Mouse (Mus musculus) intestine, embryonic 16.5 days (tissue): ENCODE measurements around the gene Acad12. TPM values are rescaled to one million over a fixed set of nuclear protein-coding genes. Genes with fewer than 3 reads are reported as not detected.
"Not testable (repeated sequence)": the region's sequence is repeated elsewhere in the genome, so short reads cannot be mapped to it uniquely, and the experiment has no call there.

ENCODE experiments used
- ATAC-seq: fragments of 200-750 bp; cut with Nextera tagmentation; 2 replicates; pipeline ENCODE4 v1.8.0; 2017; ENCODE audit warnings: moderate TSS enrichment, moderate library complexity
- H3K27ac ChIP-seq: fragments of 300-500 bp; sonication (generic); 2 replicates; pipeline ENCODE4 v1.5.1; 2014; ENCODE audit warnings: mild to moderate bottlenecking, low read length
- H3K27me3 ChIP-seq: fragments of 300-500 bp; sonication (generic); replicated peaks from 2 replicates; pipeline ENCODE4 v1.6.1; 2014; ENCODE audit warnings: low read length, control low read depth, mixed read lengths; ENCODE audit not compliant: control insufficient read depth, insufficient read depth
- H3K36me3 ChIP-seq: fragments of 300-500 bp; sonication (generic); 2 replicates; pipeline ENCODE4 v1.6.1; 2014; ENCODE audit warnings: low read length, control low read depth; ENCODE audit not compliant: control insufficient read depth, insufficient read depth
- H3K4me1 ChIP-seq: fragments of 300-500 bp; sonication (generic); 2 replicates; pipeline ENCODE4 v1.6.1; 2014; ENCODE audit warnings: low read length, control low read depth, mixed read lengths; ENCODE audit not compliant: control insufficient read depth, insufficient read depth
- H3K4me2 ChIP-seq: fragments of 300-500 bp; sonication (generic); 2 replicates; pipeline ENCODE4 v1.6.1; 2014; ENCODE audit warnings: low read depth, low read length, control low read depth
- H3K4me3 ChIP-seq: fragments of 300-500 bp; sonication (generic); 2 replicates; pipeline ENCODE4 v1.5.1; 2014; ENCODE audit warnings: mild to moderate bottlenecking, low read length
- H3K9ac ChIP-seq: fragments of 300-500 bp; sonication (generic); 2 replicates; pipeline ENCODE4 v1.6.1; 2014; ENCODE audit warnings: low read depth, low read length
- H3K9me3 ChIP-seq: fragments of 300-500 bp; sonication (generic); 2 replicates; pipeline ENCODE4 v1.6.1; 2016; ENCODE audit warnings: low read length, control low read depth; ENCODE audit not compliant: control insufficient read depth
- WGBS: fragments of 180-500 bp; shearing (Covaris S2); extraction: QIAGEN DNeasy Blood & Tissue Kit; methylation state at CpG from one replicate; pipeline ENCODE4 v1.1.7; 2014; 5-methylcytosine and 5-hydroxymethylcytosine counted together
- polyA plus RNA-seq: library from polyadenylated mRNA; unstranded; fragments of >200 nt; fragmentation: Nextera tagmentation; extraction: Ambion mirVana; gene quantifications from 2 replicates; pipeline ENCODE4 v1.2.1, GENCODE M21; 2015

The Acad12 gene
- polyA plus RNA-seq, 1 experiment from 2014 or later, result 4.5 TPM

- H3K4me3 ChIP-seq, H3K27me3 ChIP-seq, H3K4me2 ChIP-seq, H3K27ac ChIP-seq, H3K36me3 ChIP-seq, H3K9me3 ChIP-seq, H3K9ac ChIP-seq, ATAC-seq, H3K4me1 ChIP-seq: not testable (repeated sequence)
- WGBS, result 88% methylated on average over 6 of the region's 6 CpGs
These were observed 38.9 kb upstream of the Acad12 start for GRCm38 (mm10) chr5:121657656-121658055.

GRCm38 (mm10) chr5:121656866-121657265, 38.1 kb upstream of the Acad12 start:
- not testable (repeated sequence) for H3K4me1 ChIP-seq, H3K9me3 ChIP-seq, H3K4me3 ChIP-seq, H3K36me3 ChIP-seq, ATAC-seq, H3K4me2 ChIP-seq, H3K27ac ChIP-seq, H3K9ac ChIP-seq, H3K27me3 ChIP-seq
- 72% methylated on average over 6 of the region's 6 CpGs for WGBS

GRCm38 (mm10) chr5:121654526-121654925, 35.8 kb upstream of the Acad12 start:
- WGBS, result 84% methylated on average over 4 of the region's 4 CpGs

GRCm38 (mm10) chr5:121649134-121649533, 30.4 kb upstream of the Acad12 start:
- Histone ChIP-seq H3K36me3 (no peaks in the 10 kb centered on the region), H3K9me3 (no peaks in the 10 kb centered on the region), H3K4me3 (no peak overlapping the region), H3K27me3 (no peaks in the 10 kb centered on the region), H3K4me2 (no peak overlapping the region), H3K9ac (no peak overlapping the region), H3K4me1 (no peaks in the 10 kb centered on the region), H3K27ac (no peak overlapping the region)
- ATAC-seq, result no peak
- WGBS, result 68% methylated on average over 7 of the region's 7 CpGs

More at GRCm38 (mm10) chr5:121654526-121654925, 35.8 kb upstream of the Acad12 start:
- Histone ChIP-seq H3K27me3 (no peaks in the 10 kb centered on the region), H3K4me2 (no peak overlapping the region), H3K9ac (no peak overlapping the region), H3K4me1 (no peaks in the 10 kb centered on the region), H3K4me3 (no peak overlapping the region), H3K36me3 (no peaks in the 10 kb centered on the region), H3K9me3 (no peaks in the 10 kb centered on the region), H3K27ac (no peak overlapping the region)
- ATAC-seq, result no peak

GRCm38 (mm10) chr5:121639601-121640000, 20.9 kb upstream of the Acad12 start:
- no peak overlapping the region for H3K27ac ChIP-seq
- no peaks in the 10 kb centered on the region for H3K9me3 ChIP-seq
- no peaks in the 10 kb centered on the region for H3K4me1 ChIP-seq
- H3K4me3 ChIP-seq, result no peak overlapping the region
- ATAC-seq, result no peak
- no peak overlapping the region for H3K9ac ChIP-seq
- no peak overlapping the region for H3K4me2 ChIP-seq
- H3K27me3 ChIP-seq, result no peaks in the 10 kb centered on the region
- WGBS, result 89% methylated on average over 9 of the region's 9 CpGs
- no peaks in the 10 kb centered on the region for H3K36me3 ChIP-seq

GRCm38 (mm10) chr5:121637296-121637695, 18.6 kb upstream of the Acad12 start:
- Histone ChIP-seq H3K9me3 (no peaks in the 10 kb centered on the region), H3K36me3 (no peaks in the 10 kb centered on the region), H3K4me1 (no peaks in the 10 kb centered on the region), H3K4me3 (no peak overlapping the region), H3K27me3 (no peaks in the 10 kb centered on the region), H3K4me2 (no peak overlapping the region), H3K9ac (no peak overlapping the region), H3K27ac (no peak overlapping the region)
- no peak for ATAC-seq
- WGBS, result 87% methylated on average over 6 of the region's 6 CpGs

GRCm38 (mm10) chr5:121634668-121635067, 15.9 kb upstream of the Acad12 start:
- Histone ChIP-seq H3K36me3 (no peaks in the 10 kb centered on the region), H3K9me3 (no peaks in the 10 kb centered on the region), H3K4me3 (no peak overlapping the region), H3K27me3 (no peaks in the 10 kb centered on the region), H3K9ac (no peak overlapping the region), H3K4me2 (no peak overlapping the region), H3K4me1 (no peaks in the 10 kb centered on the region), H3K27ac (no peak overlapping the region)
- WGBS, result 90% methylated on average over 5 of the region's 5 CpGs
- ATAC-seq, result no peak

- no peaks in the 10 kb centered on the region for H3K36me3 ChIP-seq
- no peaks in the 10 kb centered on the region for H3K9me3 ChIP-seq
- no peak overlapping the region for H3K27ac ChIP-seq
- H3K4me2 ChIP-seq, result no peak overlapping the region
- no peak for ATAC-seq
- no peaks in the 10 kb centered on the region for H3K27me3 ChIP-seq
- H3K9ac ChIP-seq, result no peak overlapping the region
- H3K4me1 ChIP-seq, result no peaks in the 10 kb centered on the region
- no peak overlapping the region for H3K4me3 ChIP-seq
- WGBS, result 46% methylated on average over 3 of the region's 3 CpGs
These were observed 14.1 kb upstream of the Acad12 start for GRCm38 (mm10) chr5:121632804-121633203.

- H3K9me3 ChIP-seq, ATAC-seq, H3K36me3 ChIP-seq, H3K9ac ChIP-seq, H3K27ac ChIP-seq, H3K4me1 ChIP-seq, H3K27me3 ChIP-seq, H3K4me3 ChIP-seq, H3K4me2 ChIP-seq: not testable (repeated sequence)
- 57% methylated on average over 9 of the region's 9 CpGs for WGBS
These were observed 12.4 kb upstream of the Acad12 start for GRCm38 (mm10) chr5:121631106-121631647.

- Histone ChIP-seq H3K4me1 (no peaks in the 10 kb centered on the region), H3K9ac (no peak overlapping the region), H3K27ac (no peak overlapping the region), H3K36me3 (no peaks in the 10 kb centered on the region), H3K4me2 (no peak overlapping the region), H3K4me3 (no peak overlapping the region), H3K9me3 (no peaks in the 10 kb centered on the region), H3K27me3 (no peaks in the 10 kb centered on the region)
- ATAC-seq, result no peak
- WGBS, result 0% methylated on average over 1 of the region's 1 CpGs
These were observed 9.1 kb upstream of the Acad12 start for GRCm38 (mm10) chr5:121627871-121628270.
